Mouse (Mus musculus) small intestine, adult 2 months (tissue): Measurements from ENCODE around the gene Satb2.

Experiments
- CTCF ChIP-seq: fragments of 200-500 bp; IDR thresholded peaks from 2 replicates; pipeline ENCODE4 v1.5.1; 2012; ENCODE audit warnings: low read depth, mild to moderate bottlenecking, control low read depth, inconsistent platforms, low read length, moderate library complexity, mixed read lengths; ENCODE audit not compliant: insufficient replicate concordance, insufficient read length; ENCODE audit errors: extremely low read depth
- POLR2A ChIP-seq: fragments of 200-500 bp; IDR thresholded peaks from 2 replicates; pipeline ENCODE4 v1.6.1; 2012; ENCODE audit warnings: low read depth, mild to moderate bottlenecking, control low read depth, inconsistent platforms, low read length, moderate library complexity

DNA sequence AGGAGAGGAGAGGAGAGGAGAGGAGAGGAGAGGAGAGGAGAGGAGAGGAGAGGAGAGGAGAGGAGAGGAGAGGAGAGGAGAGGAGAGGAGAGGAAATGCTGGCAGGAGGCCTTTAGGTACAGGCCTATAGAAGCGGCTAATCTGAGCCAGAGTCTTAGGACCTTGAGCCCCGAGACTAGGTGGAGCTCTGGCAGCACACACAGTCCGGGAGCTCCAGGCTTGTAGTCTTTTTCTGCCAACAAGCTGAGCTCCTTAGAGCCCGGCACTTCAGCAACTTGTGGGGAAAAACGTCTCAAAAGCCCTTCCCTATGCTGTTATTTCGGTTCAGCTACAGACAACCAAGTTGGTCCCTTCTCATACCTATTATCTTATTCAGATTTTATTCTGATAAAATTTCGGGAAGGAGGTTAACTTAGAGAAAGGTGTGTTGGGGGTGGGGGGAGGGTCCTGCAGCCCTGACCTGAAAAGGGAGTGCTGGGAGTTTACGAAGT lies 4.7 kb upstream of the Satb2 start:
- TF ChIP-seq POLR2A (no peak), CTCF (no peak)
